Mouse (Mus musculus) kidney, postnatal 25 days (tissue): ENCODE data around the gene Scarb1.

Experiments used
- DNase-seq, 2 experiments: peaks; one replicate each; pipeline ENCODE4 v3.0.0; 2021; ENCODE audit warnings: mixed read lengths in 2 of 2

The Scarb1 gene

DNA sequence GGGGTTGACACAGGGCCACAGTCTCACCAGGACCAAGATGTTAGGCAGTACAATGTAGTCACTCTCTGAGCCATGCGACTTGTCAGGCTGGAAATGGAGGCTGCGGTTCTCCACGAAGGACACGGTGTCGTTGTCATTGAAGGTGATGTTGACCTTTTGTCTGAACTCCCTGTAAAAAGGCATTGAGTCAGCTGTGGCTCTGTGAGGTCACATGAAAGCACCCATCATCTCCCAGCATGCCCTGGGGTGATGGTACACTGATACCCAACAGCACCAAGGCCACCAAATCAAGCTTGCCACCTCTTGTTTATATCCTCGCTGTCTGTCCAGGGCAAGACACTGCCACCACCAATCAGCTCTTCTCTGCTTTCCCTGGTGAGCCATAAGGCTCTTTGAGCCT is 37.8 kb downstream of the Scarb1 start:
- no peak for DNase-seq

DNA sequence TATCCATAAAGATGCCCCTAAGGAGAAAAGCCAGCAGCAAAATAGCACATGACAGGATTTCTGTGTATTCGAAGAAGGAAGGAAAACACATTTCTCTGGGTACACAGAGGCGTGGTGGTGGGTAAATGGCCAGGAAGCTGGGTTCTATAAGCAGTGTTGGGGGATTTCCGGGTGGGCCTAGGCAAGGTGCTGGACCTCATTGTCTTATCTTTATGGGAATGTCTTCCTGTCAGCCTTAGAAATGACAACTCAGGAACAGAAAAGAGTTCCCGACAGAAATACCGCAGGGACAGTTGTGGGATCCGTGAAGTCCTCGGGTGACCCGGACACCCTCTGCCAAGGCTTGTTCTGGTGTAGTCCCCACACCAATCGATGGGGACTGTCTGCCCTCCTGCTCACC is 42.7 kb downstream of the Scarb1 start:
- DNase-seq: no peak

DNA sequence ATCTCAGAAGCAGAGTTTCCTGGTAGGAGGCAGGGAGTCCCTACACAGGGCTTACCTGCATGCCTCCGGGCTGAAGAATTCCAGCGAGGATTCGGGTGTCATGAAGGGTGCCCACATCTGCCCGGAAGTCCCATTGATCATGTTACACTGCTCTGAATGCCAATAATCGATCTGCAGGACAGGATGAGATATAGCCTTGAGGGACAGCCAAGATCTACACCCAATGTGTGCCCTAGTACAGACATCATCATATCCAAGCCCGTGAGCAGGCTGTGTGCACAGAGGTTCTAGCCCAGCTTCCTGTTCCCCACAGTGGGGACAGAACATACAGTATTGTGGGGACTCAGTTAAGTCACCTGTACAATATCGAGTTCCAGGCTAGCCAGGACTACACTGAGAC is 43.7 kb downstream of the Scarb1 start:
- no peak for DNase-seq

DNA sequence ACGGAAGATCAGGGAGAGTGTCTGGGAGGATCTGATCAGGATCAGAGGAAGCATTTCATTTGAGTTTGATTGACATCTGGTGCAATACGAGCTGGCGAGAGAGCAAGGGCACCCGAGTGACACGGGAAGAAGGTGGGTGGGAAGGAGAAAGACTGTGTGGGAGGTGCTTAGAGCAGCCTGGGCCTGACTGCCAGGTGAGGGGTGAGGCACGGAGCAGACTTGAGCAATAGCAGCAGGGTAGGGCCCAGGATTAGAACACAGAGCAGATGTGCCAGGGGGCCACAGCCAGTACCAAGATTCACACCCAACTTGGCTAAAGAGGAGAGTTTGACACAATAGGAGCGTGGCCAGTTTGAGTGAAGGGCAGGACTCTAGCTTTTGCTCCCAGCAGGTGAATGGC is 47.9 kb downstream of the Scarb1 start:
- no peak for DNase-seq

DNA sequence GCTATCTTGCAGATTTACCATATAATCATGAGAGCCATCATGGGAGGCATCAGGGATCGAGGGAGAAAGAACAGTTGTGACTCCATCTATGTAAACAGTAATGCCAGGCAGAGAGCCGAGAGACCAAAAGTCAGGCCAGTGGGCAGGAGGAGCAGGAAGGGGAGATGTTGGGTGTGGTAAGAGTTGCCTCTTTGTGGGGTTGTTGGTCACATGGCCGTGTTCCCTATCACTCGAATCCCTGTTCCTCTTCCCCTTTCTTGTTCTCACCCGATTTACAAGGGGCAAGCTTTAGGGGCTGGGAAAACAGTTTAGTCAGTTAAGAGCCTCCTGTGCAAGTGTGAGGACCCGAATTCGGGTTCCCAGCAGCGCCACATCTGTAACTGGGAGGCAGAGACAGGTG is 49.0 kb downstream of the Scarb1 start:
- DNase-seq: no peak

DNA sequence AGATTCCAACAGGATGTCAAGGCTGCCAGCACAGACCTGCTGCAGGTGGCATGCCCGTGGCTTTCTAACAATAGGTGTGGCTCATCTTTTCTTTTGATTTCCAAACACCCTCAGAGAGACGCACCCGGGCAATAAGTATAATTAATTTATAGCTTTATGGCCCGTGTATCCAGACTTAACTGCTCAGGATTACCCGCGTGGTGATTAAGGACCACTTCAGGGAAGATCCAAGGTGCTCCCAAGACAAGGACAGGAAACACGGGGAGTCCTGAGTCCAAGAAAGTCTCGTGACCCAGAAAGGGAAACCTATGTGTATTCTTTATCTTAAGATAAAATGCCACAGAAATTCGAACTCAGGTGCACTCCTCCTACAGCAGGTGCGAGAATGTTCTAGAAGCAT is 49.5 kb downstream of the Scarb1 start:
- no peak for DNase-seq

DNA sequence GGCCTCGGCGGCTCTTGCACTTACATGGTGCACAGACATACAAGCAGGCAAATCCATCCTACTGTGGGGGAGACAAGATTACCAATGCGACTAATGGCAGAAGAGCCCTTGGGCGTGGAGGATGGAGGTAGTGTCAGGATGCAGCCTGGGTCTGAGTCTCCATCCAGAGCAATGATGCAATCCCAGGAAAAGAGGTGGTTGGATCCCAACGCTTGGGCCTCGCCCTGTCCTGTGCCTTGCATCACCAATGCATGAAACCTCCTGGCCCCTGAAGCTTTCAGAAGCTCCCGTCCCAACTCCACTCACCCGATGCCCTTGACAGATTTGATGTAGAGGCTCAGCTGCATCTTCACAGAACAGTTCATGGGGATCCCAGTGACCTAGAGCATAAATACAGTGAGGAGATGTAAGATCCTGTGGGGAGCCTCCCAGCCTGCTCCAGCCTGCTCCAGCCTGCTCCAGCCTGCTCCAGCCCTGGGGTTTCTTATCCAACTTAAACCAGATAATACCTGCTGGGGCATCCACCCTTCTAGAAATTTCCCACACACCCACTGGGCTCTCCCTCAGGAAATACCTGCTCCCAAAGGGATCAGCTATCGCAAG is 53.7 kb downstream of the Scarb1 start:
- peak in 1 of 2 experiments; percentile 31 for DNase-seq

DNA sequence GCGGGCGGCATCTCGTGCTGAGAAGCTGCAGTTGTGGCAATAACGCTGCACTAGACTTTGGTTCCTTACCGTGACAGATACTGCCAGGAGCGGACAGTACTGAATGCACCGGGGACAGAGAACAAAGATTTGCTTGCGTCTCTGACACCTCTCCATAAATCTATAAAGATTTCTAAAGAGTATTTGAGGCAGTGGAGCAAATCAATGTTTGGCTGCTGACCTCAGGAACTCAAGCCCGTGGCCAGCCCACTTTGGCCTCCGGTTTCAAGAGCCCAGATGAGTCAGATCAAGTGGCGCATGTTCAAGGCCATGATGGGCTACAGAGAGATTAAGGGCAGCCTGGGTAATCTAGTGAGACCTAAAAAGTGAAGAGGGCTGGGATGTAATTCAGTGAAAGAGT is 54.8 kb downstream of the Scarb1 start:
- DNase-seq: no peak

DNA sequence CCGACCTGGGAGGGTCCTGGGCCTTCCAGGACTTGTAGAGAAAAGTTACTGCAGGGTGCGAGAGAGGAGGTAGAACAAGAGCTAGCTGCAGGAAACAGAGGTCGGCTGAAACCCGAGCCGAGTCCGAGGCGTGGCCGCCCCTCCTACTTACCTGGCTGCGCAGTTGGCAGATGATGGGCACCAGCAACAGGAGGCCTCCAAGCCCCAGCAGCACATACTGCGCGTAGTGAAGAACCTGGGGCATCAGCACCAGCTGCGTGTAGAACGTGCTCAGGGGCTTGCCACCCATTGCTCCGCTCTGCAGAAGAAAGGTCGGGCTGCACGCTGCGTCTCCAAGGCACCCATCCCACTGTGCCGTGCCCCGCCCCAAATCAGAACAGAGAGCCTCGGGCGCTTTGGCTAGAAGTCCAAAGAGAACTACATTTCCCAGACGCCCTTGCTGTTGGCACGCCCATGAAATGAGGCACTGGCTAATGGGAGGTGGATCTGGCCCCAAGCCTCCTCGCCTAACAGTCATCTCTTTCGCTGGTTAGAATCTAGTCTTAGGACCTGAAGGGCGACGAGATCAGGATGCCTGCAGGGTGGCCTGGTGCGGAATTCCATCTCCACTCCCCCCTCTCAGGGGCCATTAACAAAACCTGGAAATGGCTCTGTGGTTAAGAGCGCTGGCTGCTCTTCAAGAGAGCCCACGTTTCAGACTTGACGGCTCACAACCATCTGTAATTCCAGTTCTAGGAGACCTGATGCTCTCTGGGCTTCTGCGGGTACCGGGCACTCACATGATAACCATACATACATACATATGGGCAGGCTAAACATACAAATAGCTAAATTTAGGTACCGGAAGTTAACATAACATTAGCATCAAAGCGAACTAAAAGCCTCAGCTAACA is 56.9 kb downstream of the Scarb1 start:
- DNase-seq: peak; percentile 65 to 75

DNA sequence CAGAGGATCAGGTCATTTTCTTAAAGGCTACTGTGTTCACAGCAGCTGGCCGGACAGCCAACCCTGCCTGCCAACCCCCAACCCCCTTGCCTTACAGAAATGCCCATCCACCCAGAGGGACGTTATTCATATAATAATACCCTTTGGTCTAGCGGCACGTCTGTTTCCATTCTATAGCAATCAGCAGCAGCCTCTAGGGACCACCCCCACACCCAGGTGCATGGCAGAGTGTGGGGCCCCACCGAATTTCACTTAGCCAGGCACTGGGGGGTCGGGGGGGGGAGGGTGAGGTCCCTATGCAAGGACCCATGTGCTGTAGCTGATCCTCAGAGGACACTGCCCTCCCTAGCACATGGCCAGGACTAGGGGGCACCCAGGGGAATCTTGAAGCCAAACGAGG is 61.7 kb downstream of the Scarb1 start:
- DNase-seq: no peak

DNA sequence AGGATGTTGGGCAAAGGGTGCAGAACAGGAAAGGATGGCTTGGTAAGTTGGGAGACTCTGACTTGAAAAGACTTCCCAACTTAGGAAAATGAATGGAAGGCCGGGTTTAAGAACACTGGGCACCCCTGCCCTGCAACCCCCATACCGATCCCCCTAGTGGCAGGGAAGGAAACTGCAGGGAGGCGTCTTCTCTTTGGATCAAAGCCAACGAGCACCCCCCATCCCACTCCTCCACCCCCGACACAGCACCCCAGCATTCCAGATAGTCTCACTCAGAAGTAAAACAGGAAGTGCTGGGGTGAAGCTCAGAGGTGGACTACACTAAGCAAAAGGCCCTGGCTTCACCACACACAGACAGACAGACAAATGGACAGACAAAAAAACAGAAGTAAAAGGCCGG is 62.6 kb downstream of the Scarb1 start:
- DNase-seq: peak; percentile 38 to 40

DNA sequence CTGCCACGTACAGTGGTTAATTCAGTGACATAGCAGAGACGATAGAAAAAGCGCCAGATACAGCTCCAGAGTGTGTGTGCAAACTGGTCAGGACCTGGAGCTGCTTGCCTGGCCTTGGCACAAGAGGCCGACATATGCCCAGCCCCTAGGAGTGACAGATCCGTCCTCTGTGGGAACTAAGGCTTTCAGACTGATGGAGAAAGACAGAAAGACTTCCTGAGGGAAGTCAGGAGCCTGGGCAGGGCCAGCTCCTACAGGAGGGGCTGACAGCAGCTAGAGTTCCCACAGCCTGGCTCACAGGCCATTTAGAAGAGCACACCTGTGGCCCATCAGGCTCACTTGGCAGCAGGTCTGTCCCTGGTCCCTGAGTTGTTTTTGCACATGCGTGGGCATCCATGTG is 63.6 kb downstream of the Scarb1 start:
- peak in 1 of 2 experiments; percentile 33 for DNase-seq

DNA sequence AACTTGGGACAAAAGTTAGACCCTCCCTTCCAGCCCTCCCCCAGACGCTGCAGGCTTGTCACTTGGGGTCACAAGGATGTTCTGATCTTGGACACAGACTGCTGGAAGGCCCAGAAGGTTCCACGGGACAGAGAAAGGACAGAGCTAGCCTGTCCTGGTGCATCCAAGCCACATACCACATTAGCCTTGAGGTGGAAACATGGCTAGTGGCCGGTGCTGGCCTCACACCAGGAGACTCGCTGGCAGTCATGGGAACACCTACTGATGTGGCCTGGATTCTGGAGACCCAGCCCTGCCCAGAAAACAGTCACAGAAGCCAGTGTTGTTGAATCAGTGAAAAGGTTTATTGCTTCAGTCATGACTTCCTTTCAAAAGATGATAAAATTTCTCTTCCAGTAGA is 64.1 kb downstream of the Scarb1 start:
- peak in 1 of 2 experiments; percentile 33 for DNase-seq

DNA sequence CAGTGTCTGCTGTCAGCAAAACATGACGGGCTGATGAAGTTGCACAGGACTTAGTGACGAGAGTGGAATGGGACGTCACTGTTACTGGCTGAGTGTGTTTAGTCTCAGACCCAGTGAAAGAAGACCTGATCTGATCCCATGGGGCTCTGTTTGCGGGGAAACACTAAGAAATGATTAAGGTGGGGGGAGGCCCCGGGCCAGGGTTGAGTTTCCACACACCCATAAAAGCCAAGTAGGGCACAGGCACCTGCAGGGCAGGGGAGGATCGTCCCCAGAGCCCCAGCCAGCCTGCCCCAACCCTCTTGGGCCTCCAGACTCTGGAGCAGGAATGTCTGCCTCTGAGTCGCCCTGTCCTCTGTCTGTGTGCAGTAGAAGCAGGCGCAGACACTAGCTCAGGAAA is 65.6 kb downstream of the Scarb1 start:
- DNase-seq: peak in 1 of 2 experiments; percentile 36

DNA sequence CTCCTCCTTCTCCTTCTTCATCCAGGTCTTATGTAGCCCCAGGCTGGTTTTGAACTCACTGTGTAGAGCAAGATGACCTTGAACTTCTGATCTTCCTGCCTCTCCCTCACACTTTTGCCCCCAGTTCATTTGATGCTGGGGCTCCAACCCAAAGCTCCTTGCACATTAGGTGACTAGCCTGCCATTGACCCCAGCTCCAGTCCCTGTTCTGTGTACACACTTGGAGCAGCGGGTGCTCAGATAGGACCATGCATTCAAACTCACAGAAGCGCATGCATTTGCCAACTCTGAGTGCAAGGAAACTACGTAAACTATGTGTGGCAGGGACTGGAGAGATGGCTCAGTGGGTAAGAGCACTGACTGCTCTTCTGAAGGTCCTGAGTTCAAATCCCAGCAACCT is 66.1 kb downstream of the Scarb1 start:
- no peak for DNase-seq

DNA sequence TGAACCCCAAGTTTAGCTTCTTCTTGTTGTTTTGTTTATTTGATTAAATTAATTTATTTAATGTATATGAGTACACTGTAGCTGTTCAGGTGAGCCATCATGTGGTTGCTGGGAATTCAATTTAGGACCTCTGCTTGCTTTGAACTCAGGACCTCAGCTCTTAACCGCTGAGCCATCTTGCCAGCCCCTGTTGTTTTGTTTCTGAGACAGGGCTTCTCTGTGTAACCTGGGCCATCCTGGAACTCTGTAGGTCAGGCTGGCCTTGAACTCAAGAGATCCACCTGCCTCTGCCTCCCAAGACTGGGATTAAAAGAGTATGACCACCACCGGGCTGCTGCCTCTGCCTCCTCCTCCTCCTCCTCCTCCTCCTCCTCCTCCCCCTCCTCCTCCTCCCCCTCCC is 66.7 kb downstream of the Scarb1 start:
- no peak for DNase-seq

DNA sequence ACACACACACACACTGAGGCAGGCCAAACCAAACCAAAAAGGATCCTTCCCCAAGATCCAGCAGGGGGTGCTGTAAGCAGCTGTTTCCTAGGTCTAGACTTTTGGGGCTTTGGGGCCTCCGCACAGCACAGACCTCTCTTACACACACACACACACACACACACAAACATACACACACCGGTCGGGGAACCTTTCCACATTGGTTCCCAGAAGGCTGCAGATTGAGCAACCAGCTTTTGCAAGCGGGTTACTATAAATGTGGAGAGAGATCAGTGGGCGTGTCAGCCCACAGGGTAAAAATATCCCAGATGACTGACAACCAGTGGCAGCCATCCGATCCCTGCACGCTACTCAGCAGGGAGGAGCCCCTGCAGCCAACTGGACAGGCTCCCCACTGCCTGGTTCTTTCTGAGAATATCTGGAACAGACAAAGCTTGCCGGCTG is 67.2 kb downstream of the Scarb1 start:
- DNase-seq: peak; percentile 57 to 68

DNA sequence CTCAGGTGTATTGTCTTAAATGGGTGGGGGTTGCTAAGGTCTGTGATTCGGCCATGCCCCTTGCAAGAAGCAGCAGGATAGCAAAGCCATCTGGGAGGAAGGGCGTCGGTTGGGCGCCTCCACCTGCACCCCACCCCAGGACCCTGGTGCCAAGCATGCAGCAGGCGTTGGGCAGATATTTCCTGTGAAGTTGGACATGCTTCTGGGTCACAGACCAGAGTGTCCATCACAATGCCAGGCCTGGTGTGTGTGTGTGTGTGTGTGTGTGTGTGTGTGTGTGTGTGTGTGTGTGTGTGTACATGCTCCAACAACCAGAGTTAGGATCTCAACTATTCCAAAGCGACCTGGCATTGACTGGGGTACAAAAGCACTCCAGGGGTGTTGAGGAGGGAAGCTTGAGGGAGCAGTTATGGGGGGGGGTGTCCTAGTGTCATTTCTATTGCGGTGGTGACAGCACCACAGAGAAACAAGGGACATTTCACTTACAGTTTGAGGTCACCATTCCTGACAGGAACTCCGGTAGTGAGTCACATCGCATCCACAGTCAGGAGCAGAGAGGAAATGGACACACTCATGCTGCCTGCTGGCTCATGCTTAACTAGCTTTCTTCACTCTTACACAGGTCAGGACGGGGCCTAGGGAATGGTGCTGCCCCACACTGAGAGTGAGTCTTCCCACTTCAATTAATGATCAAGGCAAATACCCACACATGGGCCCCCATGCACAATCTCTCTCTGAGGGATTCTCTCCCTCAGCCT is 68.5 kb downstream of the Scarb1 start:
- no peak for DNase-seq

DNA sequence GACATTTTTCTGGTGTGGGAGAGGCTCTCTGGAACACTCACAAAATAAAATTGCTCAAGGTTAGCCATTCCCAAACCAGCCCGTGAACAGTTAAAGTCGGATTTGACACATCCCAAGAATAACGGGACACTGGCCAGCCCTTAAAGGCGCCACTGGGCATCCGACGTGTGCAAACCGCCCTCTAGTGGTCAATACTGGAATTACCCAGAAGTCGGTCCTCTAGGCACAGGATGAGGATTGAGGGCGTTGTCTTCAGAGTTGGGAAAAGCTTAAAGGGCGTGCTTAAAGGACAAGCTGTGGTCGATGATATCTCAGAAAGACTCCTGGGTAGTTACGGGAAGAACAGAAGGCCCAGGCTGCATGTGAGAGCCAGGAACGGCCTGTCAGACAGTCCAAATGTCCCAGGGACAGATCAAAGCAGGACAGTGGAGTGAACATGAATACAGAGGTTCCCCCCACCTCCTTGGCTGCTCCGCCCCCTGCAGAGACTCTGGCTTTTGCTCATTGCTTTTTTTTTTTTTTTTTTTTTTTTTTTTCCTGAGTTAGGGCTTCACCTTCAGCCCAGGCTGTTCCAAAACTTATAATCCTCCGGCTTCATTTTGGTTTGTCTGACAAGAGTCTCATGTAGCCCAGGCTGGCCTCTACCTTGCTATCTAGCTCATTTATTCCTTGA is 69.2 kb downstream of the Scarb1 start:
- DNase-seq: peak; percentile 83 to 93

DNA sequence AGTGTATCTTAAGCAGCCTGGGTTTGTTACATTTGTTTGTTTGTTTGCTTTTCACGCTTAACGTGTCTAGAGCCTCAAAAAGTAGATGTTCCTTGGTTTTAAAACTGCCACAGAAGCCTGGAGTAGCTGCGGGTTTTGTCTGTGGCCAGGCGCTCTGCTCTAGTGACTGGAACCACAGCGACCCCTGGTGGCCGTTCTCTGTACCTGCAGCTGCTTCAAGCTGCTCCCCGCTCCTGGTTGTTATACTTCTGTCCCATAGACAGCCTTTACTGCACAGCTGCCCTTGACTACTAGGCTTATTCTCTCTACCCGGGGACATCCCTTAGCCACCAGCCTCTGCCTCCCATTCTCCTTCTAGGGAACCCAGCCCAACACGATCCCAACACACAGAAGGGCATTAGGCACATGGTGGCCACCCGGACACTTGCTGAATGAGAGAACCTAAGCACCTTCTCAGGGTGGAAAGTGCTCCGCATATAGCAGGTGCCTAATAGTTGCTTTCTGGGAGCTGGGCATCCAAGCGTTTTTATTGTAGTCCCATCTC is 70.2 kb downstream of the Scarb1 start:
- peak; percentile 71 to 74 for DNase-seq

DNA sequence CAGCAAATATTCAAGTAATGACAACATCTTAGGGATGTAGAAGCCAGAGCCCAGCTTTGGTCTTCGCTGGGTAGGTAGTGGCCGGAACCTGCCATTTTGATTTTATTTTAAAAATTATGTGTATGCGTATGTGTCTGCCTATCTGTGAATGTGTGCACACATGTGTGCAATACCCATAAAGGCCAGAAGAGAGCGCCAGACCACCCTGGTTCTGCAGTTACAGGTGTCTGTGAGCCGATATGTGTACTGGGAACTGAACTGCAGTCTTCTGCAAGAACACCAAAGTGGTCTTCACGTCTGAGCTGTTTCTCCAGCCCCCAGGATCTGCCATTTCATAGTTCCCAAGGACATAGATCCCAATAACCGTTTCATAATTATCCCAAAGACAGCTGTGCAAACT is 71.1 kb downstream of the Scarb1 start:
- no peak for DNase-seq

DNA sequence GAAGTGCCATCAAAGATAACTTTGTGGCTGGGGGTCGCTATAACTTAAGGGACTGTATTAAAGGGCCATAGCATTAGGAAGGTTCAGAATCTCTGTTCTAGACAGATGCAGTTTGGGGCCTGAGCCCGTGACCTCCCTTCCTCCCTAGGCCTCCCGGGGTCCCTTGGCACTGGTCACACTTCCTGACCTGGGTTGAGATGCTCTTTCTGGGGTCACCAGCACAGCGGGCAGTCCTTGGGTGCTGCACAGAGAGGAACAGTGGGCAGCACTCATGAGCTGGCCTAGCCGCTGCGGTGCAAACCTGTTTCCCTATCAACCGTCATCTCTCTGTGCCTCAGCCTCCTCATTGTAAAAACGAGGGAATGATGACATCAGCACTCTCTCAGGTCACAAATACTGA is 71.5 kb downstream of the Scarb1 start:
- DNase-seq: no peak
